Mouse (Mus musculus) thymus, postnatal 14 days (tissue): Measurements from ENCODE around the gene Pax3.

ENCODE experiments used
- DNase-seq: peaks from one replicate; pipeline ENCODE4 v3.0.0; 2021

Gene Pax3

DNA sequence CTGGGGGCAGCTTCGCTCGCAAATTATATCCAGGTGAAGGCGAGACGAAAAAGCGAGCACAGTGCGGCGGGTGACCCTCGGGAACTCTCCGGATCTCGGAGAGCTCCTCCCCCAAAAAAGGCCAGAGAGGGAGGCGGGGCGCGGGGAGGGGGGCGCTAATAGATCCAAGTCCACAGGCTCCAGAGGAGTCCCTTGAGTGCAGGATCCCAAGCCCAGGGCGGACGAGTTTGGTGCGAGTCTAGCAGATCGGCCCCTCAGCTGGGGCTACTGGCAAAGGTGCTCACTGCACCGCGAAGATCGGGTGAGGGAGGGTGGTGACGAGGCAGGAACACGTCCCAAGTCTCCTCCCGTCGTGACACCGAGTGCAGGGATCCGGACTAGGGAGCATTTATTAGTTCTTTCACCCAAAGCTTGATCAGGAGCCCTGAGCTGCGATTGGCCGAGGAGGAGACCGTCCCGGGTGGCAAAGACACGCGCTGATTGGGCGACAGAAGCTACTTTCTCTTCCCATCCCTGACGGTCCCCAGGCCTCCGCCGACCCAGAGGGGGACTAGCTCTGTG, at the start of gene Pax3:
Gene Pax3, minus strand, starts transcription at position 384 of the 561 bp plus-strand sequence.
- no peak for DNase-seq

DNA sequence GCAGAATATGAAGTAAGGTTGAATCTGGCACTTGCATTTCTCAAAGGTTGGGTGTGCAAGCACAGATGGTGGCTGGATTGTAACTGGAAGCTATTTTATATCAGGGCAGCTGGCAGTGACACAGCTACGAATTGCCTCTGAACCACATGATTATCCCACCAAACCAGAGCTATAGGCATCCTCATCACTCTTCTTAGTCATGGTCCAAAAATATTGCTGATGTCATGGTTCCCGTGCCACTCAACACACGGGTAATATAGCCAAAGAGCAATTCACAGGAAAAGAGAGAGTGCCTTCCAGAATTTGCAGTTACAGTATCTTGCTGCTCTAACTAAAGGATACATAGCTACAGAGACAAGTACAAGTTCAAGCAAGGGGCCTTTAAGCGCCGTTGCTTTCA, 37.4 kb upstream of the Pax3 start:
- DNase-seq, result no peak

DNA sequence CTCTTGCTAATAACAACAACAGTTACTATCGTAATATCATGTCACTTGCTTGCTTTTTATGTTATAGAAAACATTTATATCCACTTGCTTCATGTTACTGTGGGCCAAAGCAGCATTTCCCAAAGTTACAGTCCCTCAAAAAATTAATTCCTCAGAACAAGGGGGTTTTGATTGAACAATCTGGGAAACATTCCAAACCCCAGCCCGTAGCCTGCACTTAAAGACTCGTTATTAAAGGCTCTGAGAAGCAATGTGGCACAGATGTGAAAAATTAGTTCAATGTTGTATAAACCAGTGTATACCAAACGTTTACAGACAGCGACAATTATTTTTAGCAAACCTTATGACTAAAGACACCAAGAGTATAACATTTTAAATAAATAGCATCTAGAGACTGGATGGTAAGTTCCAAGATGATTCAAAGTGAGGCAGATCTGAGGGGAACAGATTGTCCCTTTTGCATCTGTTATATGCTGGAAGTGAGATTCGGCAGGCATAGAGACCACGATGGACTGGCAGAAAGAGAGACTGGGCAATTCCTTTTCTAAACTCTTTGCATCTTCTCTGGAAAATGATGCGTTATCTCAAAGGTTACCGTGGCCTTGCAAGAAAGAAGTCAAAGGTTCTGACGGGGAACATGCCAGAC, 35.1 kb upstream of the Pax3 start:
- DNase-seq, result no peak

DNA sequence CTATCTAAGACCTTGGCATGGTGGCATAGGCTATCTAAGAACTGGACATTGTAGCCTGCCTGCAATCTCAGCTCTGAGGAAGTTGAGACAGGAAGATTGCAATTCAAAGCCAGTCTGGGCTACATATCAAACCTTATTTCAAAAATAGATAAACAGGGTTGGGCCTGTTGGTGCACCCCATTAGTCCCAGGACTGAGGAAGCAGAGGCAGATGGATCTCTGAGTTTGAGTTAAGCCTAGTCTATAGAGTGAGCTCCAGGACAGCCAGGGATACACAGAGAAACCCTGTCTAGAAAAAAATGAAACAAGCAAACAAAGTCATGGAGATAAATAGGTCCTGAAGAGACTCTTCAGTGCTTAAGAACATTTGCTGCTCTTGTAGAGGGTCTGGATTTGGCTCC, 32.9 kb upstream of the Pax3 start:
- DNase-seq, result no peak

DNA sequence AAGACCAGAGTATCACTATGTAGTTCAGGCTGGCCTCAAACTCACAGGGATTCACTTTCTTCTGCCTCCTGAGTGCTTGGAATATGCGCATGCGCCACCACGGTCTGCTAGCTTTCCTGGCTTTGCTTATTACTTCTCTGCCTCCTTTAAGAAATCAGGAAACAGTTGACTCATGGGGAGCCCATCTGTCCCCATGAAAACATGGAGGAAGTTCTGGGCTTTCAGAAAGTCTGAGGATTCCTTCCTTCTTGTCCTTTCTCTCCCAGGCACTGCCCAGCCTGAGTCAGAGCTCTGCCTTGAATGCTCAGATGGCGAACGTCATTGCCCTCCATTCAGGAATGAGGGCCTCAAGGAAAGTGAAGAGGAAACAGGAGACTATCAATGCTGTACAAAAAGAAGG, 31.8 kb upstream of the Pax3 start:
- no peak for DNase-seq

DNA sequence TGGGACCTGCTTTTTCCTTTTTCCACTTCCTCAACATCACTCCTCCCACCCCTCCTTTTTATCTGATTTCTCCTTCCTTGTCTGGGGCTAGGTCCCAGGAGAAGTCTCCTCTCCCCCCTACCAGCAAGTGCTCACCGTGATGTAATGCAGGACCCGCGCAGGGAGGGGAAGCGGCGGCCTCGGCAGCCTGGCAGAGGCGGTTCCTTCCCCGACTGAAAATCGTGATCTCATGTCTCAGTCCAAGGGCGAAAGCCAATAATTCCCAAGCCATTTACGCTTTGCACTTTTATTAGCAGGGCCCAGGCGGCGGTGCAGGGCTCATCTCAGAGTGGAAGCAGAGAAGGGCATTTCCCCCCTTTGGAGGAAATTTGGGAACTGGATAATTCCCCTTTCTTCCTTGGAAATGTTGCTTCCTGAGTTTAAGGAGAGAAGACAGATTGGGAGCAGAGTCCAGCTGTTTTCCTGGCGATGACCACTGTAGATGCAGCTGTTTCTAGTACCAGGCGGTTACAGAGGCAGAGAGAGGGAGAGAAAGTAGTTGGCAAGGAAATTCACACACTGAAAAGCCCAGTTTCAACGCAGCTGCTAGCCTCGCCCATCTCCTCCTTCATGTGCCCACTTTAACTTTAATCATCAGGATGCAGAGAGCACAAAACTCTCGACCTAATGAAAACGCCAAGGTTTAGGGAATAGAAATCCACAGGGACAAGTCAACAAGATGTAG, 21.3 kb upstream of the Pax3 start:
- DNase-seq, result no peak

DNA sequence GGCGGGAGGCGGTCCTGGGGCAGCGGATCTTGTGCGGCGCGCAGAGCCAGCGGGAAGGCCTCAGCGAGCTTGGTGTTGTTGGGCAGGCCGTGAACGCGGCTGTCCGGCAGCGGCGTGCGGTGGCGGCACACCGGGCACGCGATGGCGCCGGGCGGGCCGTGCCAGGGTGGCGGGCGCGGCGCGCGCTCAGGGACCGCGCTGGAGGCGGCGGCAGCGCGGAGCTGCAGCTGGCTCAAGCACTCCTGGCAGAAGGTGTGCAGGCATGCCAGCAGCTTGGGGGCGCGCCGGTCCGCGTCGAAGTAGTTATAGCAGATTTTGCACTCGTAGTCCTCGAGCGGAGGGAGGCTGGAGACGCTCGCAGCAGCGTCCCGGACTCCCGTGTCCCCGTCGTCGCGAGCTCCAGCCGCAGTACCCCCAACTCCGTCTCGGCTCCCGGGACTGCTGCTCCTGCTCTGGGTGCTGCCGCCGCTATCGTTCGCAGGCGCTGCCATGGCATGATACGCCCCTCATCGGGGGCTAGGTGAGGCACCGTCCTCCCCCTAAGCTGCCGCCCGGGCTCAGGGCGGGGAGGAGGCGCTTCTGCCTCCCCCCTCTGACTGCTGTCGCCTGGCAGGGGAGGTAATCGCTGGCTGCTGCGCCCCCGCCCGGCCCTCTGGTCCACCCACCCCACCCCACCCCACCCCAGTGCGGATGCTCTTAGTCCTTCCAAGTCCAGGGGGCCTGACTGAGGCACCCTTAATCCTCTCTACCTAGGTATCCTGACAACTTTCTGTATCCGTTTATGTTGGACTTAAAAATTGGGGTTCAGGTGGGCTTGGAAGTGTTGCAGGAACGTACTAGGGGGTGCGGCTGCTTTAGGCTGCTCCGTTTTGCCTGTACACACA, 20.5 kb upstream of the Pax3 start:
- DNase-seq, result no peak

DNA sequence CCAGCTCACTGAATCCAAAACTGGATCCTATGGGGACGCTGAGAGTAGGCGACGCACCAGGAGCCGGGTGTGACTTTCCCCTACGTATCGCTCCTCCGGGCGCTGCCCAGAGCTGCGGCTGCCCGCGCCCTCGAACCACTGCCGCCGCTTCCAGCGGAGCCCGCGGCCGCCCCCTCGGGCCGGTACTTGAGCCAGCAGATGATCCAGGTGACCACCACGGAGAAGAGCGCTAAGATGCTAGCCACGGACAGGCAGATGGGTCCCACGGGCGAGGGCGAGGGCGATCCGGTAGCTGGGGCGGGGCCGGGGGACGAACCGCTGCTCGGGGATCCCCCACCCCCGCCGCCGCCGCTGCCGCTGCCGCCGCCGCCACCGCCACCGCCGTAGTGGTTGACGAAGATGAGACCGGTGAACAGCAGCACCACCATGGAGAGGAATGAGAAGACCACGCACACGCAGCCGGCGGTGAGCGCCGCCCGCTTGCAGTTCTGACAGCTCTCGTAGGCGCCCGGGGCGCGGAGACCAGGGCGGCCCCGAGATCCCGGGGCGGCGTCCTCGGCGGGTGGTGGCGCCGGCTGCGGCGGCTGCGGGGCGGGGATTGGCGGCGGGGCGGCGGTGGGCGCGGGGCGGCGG, 19.7 kb upstream of the Pax3 start:
- no peak for DNase-seq

DNA sequence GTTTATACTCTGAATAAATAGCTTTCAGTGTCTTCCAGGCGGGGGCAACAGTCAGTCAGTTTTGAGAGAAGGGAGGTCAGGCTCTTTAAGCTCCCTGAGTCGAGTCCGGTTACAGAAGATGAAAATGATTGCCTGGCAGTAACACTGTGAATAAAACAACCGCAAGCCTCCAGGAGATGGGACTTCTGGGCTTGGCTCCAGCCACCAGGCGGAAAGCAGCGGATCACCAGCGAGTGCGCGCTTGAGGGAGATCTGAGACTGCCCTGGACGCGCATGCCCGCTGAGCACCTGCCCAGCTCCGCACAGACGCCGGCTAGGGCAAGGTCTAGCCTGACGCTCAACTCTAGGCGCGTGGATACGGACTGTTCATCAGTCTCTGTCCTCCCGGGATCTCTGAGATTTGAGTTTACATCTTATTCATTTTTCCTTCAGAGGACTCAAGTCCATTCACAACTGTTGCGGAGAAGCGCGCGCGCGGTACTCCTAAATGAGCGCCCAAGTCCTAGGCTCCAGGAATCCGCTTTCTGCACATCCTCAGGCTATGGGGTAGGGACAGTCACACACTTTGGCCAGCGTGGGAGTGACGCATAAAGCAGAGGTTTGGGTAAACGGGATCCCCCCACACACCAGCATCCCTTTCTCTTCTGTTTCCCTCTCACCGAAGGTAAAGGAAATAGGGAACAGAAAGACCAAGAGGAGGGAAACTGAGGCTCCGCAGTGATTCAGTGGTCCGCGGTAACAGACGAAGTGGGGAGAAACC, 19.0 kb upstream of the Pax3 start:
- DNase-seq, result no peak

DNA sequence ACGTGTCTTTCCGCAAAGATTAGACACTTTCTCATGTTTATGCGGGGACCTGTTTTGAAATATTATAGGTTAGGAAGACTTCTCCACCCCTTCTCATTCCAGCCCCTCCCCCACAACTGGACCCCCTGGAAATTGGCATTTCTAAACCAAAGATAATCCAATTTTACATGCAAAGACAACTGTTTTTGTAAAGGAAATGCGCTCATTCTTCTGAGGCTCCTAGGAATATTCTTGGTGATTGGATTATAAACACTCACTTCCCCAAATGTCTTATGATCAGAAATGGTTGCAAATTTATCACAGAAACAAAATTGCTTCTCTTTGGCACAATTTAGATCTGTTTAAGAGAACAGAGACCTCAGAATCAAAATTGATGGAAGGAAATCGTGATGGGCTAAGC, 14.1 kb upstream of the Pax3 start:
- DNase-seq, result no peak

DNA sequence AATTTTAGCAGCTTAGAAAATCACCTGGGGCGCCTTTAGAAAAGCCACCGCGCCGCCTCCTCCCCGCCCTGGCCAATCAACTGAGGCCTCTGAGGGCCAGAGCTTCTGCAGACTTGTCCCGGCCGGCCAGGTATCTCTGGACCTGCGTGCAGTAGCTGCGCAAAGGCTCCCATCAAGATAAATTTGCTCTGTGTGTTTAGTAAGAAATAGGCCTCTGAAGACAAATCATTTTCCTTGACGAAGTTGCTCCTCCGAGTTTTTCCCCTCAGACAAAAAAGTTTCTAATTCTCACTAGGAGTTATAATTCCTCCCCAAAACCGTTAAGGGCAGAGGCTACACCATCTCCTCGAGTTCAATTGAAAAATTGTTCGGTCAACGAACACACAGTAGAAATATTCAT, 13.6 kb upstream of the Pax3 start:
- no peak for DNase-seq

DNA sequence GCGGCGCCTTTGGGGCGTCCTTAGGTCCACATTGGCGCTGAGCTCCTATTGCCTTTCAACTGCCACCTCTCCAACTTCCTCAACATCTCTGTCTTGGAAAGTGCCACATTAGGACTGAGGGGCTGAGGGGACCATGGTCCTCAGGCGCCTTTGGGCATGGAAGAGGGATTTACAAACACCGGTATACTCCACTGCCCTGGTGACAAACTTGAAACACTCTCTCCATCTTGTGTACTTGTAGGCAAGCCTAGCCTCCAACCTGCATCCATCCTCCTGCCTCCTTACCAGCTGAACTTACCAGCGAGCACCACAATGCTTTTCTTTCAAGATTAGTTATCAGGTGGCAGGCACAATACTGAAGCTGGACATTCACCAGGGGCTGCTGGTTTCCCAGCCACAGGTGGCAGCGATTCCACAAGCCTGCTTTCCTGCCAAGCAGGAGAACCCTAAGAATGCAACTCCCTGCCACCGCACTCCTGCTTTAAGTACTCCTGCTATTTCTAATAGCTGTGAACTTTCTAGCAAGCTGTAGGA, 11.4 kb upstream of the Pax3 start:
- no peak for DNase-seq

DNA sequence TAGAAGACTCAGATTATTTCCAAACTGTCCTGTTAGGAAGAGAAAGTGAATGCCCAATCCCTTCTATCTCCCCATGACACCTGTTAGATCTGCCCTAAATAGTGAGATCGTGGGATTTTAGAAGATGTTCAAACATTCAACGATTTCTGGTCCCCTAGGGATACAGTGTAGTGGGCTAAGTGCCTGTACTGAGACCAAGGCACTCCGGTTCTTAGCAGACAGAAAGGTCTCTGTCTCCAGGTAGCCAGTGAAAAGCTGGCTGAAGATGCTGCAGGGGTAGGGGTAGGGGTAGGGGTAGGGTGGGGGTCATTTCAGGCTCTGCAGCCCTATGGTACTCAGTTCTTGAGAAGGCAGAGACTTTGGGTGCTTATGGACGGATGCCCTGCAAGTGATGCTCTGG, 7.4 kb upstream of the Pax3 start:
- DNase-seq, result no peak

DNA sequence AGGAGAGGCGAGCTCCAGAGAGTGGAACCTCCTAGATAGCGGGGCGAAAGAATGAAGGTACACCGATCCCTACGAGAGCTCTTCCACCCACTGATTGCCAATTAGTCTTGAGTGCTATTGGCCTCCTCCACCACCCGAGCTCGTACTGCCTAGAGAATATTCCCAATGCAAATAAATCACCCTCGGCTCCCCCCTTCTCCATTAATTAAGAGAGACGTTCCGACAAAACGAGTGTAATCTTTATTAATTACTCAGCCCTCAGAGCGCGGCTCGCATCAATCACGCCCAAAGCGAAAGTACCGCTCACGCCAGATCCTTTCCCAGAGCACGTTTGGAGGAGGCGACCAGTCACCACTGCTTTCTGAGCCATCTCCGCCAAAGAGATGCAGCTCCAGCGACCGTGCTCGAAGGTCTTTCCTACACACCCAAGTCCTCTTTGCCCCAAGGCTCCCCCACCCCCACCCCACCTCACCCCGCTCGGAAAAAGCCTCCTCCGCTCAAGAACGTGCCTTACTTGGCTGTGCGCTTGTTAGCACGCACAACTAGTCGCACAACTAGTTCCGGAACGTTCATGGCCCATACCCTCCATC, 6.8 kb upstream of the Pax3 start:
- no peak for DNase-seq

DNA sequence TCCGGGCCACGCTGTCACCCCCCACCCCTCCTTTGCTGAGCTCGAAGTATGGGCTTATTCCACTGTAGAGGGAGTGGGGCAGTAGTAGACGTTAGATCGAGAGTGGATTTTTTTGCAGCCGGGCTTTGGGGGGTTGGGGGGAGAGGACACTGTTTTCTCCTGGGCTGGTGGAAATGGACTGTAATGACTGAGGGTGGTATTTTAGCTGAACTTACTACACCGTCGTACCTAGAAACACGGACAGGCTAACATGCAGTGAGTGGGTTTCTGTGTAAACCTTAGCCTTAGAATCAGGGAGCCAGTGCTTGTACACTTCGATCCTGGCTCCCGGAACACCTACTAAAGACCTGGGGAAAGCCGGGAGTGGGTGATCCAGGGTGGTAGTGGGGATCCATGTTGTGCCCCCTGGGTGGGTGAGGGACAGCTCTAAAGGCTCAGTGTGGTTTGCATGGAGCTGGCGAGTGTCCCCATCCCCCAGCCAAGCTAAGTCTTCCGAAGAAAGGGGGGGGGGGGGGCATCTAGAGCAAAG, 6.2 kb upstream of the Pax3 start:
- DNase-seq, result no peak

DNA sequence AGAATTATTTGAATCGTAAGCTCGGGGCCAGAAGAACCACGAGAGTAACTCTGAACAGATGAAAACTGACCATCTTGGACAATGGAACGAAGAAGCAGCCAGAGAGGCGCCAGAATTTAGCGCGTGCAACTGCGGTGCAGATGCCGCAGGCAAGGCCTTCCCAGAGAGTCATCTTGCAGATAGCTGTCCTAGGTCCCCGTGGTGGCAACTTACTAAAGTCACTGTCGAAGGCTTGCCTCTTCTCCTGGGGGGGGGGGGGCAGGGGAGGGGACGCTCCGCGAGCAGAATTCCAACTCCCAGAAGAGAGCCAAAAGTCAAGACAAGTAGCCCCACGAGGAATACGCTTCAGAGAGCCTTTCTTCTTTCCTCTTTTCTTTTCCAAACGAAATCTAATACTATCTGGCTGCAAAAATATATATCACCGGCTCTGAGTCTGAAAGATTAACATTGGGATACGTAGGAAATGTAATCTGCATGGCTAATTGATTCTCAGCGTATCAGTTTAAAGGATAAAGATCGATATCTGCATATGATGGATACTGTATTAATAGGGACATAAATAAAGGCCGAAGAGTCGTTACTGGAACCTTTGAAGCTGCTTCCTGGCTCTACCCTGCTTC, 5.6 kb upstream of the Pax3 start:
- DNase-seq, result no peak

DNA sequence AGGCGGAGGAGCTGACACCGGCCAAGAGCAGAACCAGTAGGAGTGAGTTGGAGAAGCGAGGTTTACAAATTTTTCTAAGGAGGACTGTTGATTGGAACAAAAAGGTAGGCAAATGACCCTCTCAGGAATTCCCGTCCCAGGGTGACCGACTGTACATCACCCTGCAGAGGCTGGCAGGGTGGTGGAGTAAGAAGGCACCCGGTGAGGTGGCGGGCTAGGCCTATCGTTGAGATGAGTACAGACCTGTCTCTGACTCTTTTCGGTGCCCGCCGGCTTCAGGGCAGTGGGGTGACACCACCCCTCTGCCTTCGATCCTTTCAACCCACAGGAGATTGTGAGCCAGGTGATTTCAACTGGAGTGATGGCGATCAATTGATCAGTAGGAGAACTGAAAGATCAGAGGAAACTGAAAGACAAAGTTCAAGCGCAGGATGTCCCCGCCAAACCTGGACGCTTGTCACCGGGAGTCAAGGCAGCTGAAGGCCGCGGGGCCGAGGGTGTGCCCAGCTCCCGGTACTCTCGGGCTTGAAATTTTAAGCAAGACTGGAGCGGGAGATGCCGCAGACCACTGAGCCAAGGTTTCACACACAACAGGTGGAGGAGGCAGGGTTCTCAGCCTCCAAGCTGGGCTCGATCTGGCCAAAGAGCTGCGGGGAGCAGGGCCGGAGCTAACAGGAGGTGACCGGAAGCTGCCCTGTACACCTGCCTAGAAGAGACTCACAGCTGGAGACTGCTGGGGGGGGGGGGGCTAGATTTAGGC, 4.5 kb upstream of the Pax3 start:
- no peak for DNase-seq

DNA sequence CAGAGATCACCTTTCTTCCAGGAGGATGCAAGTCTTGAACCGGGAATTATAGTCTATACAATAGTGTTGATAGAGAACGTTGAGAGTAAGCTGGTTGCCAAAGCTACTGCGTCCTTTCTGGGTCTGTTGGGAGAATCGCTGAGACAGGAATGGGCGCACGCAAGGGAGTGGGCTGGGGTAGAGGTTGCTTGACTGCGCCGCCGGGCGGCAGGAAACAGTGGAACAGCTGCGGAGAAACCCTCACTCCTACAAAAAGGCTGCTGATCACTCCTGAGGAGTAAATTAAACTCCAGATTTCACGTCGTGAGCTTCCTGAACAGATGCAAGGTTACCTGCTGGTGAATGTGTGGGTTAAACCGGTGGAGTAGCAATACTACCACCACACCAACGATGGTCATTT, 3.3 kb upstream of the Pax3 start:
- no peak for DNase-seq

DNA sequence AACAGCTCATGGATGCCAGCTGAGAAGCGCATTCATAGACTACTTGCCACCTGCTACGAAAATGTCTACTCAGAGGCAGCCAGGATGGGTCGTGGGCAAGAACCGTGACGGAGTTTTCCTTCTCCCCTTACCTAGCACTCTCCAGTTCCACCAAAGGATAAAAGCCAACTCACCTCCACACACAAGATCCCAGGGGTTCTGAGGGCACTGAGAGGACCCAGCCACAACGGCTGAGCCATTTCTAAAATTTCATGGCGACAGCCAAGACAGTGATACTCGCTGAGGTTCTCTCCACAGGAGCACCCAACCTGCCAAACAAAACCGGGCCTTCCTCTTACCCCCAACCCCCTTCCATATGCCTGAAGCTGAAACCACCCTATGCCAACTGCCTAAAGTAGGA, 2.3 kb upstream of the Pax3 start:
- DNase-seq, result no peak

DNA sequence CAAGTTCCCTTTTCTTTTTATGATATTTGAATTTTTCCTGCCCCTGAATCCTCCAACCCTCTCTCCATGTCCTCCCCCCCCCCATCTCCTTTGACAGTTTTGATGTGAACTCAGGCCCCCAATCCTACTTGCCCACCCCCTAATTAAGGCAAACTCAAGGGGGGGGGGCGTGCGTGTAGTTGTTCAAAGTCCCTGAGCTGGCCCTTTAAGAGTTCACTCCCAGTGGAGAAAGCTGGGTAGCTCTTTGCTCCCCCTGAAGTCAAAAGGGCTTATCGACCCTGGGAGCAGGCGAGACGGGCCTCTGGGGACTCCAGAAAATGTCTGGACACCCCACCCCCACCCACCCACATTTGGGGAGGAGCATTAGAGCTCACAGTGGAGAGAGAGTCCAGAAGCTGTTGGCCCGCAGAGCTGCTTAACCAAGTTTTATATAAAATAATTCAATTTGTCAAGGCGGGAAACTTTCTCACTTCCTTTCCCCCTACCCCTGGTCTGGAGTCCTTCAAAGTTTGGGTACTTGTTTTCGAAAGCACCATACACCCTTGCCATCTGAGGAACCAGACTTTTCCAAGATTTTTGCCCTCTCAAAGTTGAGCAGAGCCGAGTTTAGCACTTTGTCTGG, 1.5 kb upstream of the Pax3 start:
- no peak for DNase-seq
